Mouse (Mus musculus) thymus, adult 2 months (tissue): ENCODE measurements around the gene Ldlr.

ENCODE experiments used
- CTCF ChIP-seq: fragments of 200-500 bp; IDR thresholded peaks from 2 replicates; pipeline ENCODE4 v1.5.1; 2012; ENCODE audit warnings: mild to moderate bottlenecking, control low read depth, low read length, moderate library complexity, borderline replicate concordance; ENCODE audit not compliant: control insufficient read depth, poor library complexity, insufficient read depth; ENCODE audit errors: extremely low read depth
- POLR2A ChIP-seq: fragments of 200-500 bp; IDR thresholded peaks from 2 replicates; pipeline ENCODE4 v1.6.1; 2012; ENCODE audit warnings: mild to moderate bottlenecking, low read length, control low read depth, moderate library complexity; ENCODE audit not compliant: control insufficient read depth, poor library complexity, insufficient read depth; ENCODE audit errors: extremely low read depth

DNA sequence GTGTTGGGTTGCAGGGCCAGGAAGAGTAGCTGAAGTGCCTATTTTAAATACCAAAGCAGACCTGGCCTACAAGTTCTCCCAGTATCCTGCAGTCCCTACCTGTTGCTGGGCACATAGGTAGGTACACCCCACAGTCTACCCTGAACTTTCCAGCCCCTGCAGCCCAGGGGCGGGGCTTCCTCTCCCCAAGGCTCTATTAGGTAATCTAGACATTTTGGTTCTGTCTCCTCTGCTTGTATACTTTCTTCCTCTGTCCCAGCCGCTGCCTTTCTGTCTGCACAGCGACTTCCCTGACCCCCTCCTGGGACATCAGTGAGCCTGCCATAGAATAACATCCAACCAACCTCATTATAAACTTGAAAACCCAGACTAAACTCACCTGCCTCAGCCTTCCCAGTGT lies 27.1 kb downstream of the Ldlr start:
- TF ChIP-seq CTCF (no peak), POLR2A (no peak)
